Mouse (Mus musculus) heart, postnatal 0 days (tissue): Measurements from ENCODE around the gene Rptor.

Experiments
- CTCF ChIP-seq: IDR thresholded peaks from 2 replicates; pipeline ENCODE4 v1.5.1; 2016; ENCODE audit warnings: antibody characterized with exemption, control low read depth, low read depth
- EP300 ChIP-seq: IDR thresholded peaks from 2 replicates; pipeline ENCODE4 v1.6.1; 2016; ENCODE audit warnings: antibody characterized with exemption, low read depth

DNA sequence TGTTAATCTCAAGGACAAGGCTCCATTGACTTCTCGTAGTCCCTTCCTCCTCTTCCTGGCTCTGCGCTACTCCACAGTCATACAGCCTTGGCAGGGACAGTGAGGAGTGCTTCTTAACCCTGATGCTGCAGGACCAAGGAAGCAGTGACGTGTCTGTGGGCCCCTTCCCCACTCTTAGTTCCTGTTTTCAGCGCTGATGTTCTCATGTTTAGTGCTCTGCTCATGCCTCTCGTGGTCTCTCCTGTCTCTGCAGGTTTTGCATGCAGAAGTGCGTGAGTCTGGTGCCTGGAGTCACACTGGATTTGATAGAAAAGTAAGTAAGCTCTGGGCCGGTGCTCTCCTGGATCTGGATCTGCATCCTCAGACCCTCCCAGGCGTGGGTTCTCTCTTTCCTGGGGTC lies 177.6 kb downstream of the Rptor start:
- no peak for TF ChIP-seq EP300
- TF ChIP-seq CTCF: no peak
